Mouse (Mus musculus): Measurements from ENCODE around the gene Cfap126. TPM values are rescaled to one million over a fixed set of nuclear protein-coding genes. Genes with fewer than 3 reads are reported as not detected.
"Not testable (repeated sequence)": the region's sequence is repeated elsewhere in the genome, so short reads cannot be mapped to it uniquely, and the experiment has no call there.

Cfap126 gene
- polyA plus RNA-seq (2012; rRNA removed), result 11.3 and 12.6 TPM in 2 replicates

DNA sequence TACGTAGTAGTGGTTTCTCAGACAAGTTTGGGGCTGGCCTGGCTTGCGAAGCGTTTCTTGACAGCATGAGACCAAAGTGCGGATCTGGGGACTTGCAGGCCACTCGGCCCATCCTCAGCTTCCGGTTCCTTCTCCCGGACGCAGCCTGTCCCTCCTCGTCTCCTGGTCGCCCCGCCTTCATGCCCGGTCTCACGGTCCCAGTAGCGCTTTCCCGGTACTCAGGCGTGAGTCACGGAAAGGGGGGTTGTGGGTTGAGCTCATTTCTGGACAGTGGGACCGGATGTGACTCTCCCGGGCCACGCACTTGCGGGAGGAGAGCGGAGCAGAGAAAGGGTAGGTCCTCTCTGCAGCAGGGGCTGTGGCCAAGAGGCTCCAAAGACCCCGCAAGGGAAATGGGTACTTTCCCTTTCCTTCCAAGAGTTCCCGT is at the start of gene Cfap126:
Cfap126 (plus strand) TSS at position 46 of the 427 bp plus-strand sequence.
- peak; percentile 79 for DNase-seq (ENCODE audit: low spot score)

DNA sequence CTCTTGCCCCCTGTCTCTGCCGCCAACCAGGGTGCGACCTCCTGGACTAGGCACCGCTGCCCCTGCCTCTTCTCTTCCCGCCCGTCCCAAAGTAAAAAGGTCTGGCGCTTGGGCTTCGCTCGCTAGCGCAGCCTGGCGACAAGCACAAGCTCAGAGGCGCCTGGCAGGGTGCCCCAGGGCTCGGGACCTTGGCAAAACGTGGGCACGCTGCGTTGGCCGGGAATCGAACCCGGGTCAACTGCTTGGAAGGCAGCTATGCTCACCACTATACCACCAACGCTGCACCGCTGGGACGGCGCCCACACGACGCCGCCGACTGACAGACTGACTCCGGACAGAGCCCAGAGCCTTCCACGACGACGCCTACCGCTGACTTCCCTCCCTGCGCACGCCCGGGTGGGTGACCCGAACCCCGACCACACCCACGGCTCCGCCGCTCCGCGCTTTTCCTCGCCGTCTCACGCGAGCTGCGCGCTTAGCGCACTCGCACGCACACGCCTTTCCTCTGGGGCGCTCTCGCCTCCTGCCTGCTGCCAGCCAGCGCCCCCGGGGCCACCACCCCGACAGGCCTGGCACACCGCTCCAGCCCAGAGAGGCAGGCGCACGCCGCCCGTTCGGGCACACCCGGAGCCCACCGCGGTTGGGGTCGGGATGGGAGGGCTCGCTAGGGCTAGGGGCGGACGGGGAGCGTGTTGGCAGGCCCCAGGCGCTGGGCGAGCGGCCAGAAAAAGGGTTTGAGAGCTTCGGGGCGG is 49.1 kb upstream of the Cfap126 start, which contains the start of gene Fcgr3:
Fcgr3 (minus strand) TSS at position 445 of the 752 bp plus-strand sequence.
- DNase-seq (ENCODE audit: low spot score), result peak; percentile 91

DNA sequence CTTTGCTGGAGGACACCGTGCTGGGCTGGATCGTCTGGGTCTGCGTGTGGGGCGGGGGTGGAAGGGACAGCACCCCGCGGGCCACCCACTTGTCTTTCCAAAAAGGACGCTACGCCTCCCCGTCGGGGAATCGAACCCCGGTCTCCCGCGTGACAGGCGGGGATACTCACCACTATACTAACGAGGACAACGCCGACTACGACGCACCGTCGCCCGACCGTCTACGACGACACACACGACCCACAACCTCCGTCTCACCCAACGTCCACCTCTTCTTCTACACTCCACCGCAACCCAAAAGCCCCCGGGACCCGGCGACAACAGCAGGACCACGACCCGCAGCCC is 48.5 kb upstream of the Cfap126 start:
- not testable (repeated sequence) for DNase-seq (ENCODE audit: low spot score)

DNA sequence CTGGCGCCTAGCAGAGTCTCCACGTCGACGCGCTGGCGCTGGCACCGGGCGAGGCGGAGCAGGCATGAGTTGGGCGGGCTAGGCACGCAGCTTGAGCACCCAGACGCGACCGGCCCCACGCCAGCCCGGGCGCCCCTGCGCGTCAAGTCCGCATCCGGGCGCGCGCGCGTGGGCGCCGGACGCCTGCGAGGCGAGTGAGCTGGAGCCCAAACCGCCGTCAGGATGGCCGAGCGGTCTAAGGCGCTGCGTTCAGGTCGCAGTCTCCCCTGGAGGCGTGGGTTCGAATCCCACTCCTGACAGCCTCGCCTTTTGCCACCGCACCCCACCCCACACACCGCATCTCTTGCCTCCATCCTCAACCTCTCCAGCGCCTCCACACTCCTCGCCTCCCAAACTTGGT is 48.0 kb upstream of the Cfap126 start:
- DNase-seq (ENCODE audit: low spot score), result peak; percentile 52

DNA sequence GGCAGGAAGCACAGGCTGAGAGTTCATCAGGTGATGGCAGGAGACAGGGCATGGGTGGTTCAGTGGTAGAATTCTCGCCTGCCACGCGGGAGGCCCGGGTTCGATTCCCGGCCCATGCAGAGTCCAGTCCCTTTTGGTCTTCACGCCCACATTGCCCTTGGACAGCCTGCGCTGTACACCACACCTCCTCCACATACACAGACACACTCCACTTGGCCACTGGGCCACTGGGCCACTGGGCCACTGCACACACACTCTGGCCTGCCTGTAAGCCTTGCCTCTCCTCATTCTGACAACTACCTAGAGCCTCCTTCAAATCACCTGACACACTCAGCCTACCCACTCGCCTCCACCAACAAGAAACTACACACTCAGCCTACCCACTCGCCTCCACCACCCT is 47.1 kb upstream of the Cfap126 start:
- DNase-seq (ENCODE audit: low spot score), result not testable (repeated sequence)

DNA sequence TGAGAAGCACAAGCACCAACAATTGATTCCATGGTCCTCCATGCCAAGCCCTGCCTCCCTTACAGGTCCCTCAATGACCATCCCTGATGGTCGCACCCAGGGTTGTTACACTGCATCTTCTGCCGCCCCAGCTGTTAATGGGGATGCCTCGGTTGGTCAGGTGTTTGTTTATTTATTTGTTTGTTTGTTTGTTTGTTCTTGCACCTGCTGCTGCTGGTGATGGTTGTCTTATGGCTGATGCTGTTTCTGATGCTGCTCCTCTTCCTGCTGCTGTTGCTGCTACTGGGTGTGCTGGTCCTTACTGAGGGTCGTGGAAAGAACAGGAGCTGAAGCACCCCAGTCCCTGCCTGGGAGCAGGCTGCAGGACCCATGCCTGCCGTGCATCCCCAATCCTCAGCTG is 45.8 kb upstream of the Cfap126 start:
- not testable (repeated sequence) for DNase-seq (ENCODE audit: low spot score)

DNA sequence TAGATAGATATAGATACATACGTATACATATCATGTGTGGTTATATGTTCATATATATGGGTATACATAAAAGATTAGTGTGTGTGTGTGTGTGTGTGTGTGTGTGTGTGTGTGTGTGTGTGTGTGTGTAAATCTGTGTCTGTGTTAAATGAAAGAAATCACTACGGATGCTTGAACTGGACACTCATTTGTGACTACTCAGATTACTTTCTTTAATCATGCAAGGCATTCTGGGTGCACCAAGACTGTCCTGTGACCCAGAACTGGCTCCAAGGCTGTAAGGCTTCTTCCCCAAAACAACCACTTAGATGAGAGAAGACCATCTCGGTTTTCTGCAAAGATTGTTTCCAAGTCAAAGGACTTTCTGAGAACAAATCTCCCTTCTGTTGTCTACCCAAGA is 44.2 kb upstream of the Cfap126 start:
- DNase-seq (ENCODE audit: low spot score), result not testable (repeated sequence)

DNA sequence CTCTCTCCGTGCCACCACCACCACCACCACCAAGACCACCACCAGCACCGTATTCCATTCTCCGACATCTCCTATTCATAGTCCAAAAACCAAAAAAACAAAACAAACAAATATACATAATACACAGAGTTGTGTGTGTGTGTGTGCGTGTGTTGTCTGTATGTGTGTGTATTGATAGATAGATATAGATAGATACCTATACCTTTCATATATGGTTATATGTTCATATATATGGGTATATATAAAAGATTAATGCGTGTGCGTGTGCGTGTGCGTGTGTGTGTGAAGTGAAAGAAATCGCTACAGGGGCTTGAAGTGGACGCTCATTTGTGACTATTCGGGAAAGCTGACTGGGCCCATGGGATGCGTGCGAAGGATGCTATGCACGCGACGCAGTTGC is 42.8 kb upstream of the Cfap126 start:
- not testable (repeated sequence) for DNase-seq (ENCODE audit: low spot score)

DNA sequence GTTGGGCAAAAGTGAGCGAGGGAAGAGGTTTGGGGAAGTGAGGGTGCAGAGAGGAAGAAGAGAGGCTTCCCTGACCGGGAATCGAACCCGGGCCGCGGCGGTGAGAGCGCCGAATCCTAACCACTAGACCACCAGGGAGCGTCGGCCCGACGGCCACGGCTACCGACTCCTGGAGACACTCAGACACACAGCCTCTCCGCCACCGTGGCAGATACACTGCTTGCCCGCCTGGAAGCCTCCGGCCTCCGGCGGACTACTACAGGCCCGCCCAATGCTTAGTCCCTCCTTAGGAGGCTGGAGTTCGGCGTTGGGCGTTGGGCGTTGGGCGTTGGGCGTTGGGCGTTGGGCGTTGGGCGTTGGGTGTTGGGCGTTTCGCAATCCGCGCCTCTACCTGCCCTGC is 42.0 kb upstream of the Cfap126 start:
- not testable (repeated sequence) for DNase-seq (ENCODE audit: low spot score)

DNA sequence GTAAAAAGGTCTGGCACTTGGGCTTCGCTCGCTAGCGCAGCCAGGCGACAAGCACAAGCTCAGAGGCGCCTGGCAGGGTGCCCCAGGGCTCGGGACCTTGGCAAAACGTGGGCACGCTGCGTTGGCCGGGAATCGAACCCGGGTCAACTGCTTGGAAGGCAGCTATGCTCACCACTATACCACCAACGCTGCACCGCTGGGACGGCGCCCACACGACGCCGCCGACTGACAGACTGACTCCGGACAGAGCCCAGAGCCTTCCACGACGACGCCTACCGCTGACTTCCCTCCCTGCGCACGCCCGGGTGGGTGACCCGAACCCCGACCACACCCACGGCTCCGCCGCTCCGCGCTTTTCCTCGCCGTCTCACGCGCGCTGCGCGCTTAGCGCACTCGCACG is 41.5 kb upstream of the Cfap126 start:
- DNase-seq (ENCODE audit: low spot score), result not testable (repeated sequence)

DNA sequence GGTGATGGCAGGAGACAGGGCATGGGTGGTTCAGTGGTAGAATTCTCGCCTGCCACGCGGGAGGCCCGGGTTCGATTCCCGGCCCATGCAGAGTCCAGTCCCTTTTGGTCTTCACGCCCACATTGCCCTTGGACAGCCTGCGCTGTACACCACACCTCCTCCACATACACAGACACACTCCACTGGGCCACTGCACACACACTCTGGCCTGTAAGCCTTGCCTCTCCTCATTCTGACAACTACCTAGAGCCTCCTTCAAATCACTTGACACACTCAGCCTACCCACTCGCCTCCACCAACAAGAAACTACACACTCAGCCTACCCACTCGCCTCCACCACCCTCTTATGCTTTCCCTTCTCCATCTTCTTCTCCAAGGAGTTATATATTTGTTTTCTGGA is 39.4 kb upstream of the Cfap126 start:
- DNase-seq (ENCODE audit: low spot score), result not testable (repeated sequence)

DNA sequence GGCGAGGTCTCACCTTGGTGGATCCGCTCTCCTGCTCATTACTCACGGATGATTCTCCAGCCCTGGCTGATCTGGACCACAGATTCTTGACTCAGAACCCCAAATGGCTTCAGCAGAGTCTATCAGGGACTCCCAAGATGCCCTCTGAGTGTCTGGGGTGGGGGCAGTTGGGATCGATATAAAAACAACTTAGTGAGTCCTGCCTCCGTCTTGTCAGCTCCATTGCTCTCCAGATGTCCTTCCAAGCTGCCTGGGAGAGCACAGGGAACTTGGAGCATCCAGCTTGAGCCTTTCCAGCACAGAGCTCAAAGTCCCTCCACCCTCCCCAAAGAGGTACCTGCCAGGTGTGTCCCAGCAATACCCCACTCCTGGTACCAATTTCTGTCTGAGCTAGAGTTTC is 37.5 kb upstream of the Cfap126 start:
- DNase-seq (ENCODE audit: low spot score), result not testable (repeated sequence)

DNA sequence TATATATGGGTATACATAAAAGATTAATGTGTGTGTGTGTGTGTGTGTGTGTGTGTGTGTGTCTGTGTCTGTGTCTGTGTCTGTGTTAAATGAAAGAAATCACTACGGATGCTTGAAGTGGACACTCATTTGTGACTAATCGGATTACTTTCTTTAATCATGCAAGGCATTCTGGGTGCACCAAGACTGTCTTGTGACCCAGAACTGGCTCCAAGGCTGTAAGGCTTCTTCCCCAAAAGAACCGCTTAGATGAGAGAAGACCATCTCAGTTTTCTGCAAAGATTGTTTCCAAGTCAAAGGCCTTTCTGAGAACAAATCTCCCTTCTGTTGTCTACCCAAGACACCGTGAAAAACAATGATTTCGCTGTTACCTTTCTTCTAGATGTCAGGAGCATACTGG is 36.5 kb upstream of the Cfap126 start:
- not testable (repeated sequence) for DNase-seq (ENCODE audit: low spot score)

DNA sequence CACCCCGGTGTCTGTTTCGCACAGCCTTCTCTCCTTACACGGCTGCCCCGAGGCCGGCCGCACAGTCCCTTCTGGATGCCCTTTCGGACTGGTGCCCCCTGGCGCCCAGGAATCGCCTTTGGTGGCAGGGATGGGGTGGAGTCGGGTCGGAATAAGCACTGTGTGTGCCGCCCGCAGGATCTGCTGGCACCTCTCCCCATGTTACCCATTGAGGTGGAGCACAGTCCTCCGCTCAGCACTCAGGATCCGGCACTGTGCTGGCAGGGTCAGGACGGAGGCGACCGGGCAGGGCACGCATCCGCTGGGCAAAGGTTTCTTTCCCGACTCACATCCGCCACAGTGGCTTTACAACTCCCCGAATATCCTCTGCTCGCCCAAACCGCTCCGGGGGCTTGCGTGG is 35.8 kb upstream of the Cfap126 start:
- peak; percentile 59 for DNase-seq (ENCODE audit: low spot score)

DNA sequence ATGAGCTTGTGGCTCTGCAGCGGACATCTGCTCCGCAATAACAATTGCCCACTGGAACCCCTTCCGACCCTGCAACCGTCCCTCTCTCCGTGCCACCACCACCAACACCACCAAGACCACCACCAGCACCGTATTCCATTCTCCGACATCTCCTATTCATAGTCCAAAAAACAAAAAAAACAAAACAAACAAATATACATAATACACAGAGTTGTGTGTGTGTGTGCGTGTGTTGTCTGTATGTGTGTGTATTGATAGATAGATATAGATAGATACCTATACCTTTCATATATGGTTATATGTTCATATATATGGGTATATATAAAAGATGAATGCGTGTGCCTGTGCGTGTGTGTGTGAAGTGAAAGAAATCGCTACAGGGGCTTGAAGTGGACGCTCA is 35.3 kb upstream of the Cfap126 start:
- not testable (repeated sequence) for DNase-seq (ENCODE audit: low spot score)

DNA sequence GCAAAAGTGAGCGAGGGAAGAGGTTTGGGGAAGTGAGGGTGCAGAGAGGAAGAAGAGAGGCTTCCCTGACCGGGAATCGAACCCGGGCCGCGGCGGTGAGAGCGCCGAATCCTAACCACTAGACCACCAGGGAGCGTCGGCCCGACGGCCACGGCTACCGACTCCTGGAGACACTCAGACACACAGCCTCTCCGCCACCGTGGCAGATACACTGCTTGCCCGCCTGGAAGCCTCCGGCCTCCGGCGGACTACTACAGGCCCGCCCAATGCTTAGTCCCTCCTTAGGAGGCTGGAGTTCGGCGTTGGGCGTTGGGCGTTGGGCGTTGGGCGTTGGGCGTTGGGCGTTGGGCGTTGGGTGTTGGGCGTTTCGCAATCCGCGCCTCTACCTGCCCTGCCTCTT is 34.4 kb upstream of the Cfap126 start:
- DNase-seq (ENCODE audit: low spot score), result not testable (repeated sequence)

DNA sequence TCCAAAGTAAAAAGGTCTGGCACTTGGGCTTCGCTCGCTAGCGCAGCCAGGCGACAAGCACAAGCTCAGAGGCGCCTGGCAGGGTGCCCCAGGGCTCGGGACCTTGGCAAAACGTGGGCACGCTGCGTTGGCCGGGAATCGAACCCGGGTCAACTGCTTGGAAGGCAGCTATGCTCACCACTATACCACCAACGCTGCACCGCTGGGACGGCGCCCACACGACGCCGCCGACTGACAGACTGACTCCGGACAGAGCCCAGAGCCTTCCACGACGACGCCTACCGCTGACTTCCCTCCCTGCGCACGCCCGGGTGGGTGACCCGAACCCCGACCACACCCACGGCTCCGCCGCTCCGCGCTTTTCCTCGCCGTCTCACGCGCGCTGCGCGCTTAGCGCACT is 33.9 kb upstream of the Cfap126 start:
- DNase-seq (ENCODE audit: low spot score), result not testable (repeated sequence)

DNA sequence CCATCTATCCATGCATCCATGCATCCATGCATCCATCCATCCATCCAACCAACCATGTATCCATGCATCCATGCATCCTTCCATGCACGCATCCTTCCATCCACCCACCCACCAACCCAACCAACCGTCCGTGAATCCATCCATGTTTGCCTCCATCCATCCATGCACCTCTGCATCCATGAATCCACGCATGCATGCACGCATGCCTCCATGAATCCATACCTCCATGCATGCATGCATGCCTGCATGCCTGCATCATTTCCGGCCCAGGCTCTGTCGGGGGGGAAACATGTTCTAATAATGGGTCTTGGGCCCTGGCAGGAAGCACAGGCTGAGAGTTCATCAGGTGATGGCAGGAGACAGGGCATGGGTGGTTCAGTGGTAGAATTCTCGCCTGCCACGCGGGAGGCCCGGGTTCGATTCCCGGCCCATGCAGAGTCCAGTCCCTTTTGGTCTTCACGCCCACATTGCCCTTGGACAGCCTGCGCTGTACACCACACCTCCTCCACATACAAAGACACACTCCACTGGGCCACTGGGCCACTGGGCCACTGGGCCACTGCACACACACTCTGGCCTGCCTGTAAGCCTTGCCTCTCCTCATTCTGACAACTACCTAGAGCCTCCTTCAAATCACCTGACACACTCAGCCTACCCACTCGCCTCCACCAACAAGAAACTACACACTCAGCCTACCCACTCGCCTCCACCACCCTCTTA is 32.0 kb upstream of the Cfap126 start:
- DNase-seq (ENCODE audit: low spot score), result not testable (repeated sequence)

DNA sequence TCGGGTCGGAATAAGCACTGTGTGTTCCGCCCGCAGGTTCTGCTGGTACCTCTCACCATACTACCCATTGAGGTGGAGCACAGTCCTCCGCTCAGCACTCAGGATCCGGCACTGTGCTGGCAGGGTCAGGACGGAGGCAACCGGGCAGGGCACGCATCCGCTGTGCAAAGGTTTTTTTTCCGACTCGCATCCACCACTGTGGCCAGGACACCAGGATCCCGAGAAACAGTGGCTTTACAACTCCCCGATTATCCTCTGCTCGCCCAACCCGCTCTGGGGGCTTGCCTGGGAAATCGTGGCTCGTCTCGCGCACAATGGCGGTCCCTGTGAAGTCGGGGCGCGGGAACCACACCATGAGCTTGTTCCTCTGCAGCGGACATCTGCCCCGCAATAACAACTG is 28.0 kb upstream of the Cfap126 start:
- no peak for DNase-seq (ENCODE audit: low spot score)

DNA sequence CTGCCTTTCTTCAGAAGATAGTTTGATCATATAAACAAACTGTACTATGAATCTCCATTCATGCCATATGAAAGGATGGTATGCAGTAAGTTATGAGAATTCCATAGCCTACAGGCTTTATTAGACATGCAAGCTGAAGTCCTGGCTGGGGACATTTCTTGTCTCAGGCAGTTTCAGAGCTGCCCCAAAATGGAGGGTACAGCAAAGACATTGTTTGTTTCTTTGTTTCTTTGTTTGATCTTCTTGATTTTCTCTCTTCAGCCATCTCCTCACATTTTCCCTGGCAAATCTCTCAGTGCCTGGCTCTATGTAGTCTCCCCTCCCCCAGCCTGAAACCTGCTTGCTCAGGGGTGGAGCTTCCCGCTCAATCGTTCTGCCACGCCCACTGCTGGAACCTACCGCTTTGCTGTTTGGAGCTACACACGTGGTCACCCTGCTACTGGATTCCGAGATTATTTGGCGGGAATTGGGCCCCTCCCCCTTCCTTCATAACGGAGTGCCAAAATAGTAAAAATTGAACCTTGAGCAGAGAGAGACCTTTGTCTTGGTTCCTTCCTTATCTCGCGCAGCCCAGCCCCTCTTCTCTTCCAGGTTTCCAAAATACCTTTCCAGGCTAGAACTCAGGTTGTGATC is 25.4 kb upstream of the Cfap126 start:
- DNase-seq (ENCODE audit: low spot score), result not testable (repeated sequence)

DNA sequence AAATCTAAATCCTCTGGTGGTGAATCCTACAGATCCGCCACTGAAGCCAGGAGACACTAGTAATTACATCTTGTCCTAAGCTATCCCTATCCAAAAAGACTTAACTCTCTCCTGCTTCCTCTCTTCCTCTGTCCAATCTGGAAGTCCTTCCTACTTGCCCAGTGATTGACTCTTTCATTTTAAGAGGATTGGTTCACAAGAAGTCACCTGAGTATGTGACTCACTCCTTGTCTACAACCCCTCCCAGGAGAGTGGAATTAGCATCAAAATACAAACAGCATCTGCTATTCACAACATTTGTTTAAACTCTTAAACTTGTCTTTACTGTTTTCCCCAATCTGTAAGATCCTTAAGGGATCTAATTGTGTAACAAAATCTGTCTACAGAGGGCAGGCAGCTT is 23.8 kb upstream of the Cfap126 start:
- no peak for DNase-seq (ENCODE audit: low spot score)

DNA sequence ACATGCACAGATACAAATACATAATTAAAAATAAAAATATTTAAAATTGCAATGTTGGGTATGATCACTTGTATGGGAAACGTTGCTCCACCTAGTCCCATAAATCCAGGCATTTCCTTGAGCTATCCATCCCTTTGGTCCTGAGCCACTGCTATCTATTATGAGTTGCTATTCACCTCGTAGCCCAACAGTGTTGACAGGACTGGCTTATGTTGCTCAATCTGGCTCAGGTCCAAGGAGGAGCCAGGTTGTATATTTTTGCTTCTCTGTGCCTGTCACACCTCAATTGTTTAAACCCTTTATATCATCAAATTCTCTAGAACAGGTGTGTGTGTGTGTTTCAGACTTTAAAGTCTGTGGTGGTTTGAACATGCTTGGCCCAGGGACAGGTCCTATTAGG is 23.0 kb upstream of the Cfap126 start:
- no peak for DNase-seq (ENCODE audit: low spot score)

DNA sequence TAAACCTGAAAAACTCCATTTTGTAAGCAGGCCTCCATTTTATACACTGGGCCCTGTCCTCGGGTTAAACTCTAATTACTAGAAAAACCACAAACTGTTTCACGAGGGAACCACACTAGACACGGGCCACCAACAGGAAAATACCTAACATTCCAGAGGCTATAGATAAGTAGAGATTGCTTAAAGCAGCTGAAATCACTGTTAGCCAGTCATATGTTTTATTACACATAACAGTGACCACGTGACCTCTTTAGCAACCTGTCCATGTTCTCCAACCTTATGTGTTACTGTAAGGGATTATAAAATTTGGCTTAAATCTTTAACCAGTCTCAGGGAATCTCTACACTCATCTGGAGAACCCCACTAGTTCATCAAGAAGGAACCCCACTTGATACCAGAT is 19.3 kb upstream of the Cfap126 start:
- DNase-seq (ENCODE audit: low spot score), result no peak
